Mouse (Mus musculus): ENCODE data around the gene Gje1. TPM values are rescaled to one million over a fixed set of nuclear protein-coding genes. Genes with fewer than 3 reads are reported as not detected.

The Gje1 gene
- polyA plus RNA-seq (2012; rRNA removed) = not detected in 2 replicates

GRCm38 (mm10) chr10:14718114-14718513 is at the start of gene Gje1:
Gene Gje1, minus strand, starts transcription at chr10:14718214.
- no peak for DNase-seq (ENCODE audit: low spot score)

- DNase-seq (ENCODE audit: low spot score) = no peak
Measured at GRCm38 (mm10) chr10:14760618-14761017, 42.6 kb upstream of the Gje1 start.

GRCm38 (mm10) chr10:14759665-14760558 is 41.9 kb upstream of the Gje1 start:
- no peak for DNase-seq (ENCODE audit: low spot score)

GRCm38 (mm10) chr10:14734285-14734684 is 16.3 kb upstream of the Gje1 start:
- DNase-seq (ENCODE audit: low spot score) = no peak

- no peak for DNase-seq (ENCODE audit: low spot score)
Measured at GRCm38 (mm10) chr10:14725671-14726070, 7.7 kb upstream of the Gje1 start.

GRCm38 (mm10) chr10:14705072-14706066 is 12.6 kb downstream of the Gje1 start, which contains the start of the genes Vta1 and Nmbr:
Gene Vta1, minus strand, starts transcription at chr10:14705560.
Gene Nmbr, plus strand, starts transcription at chr10:14705591.
- peak; percentile 96 for DNase-seq (ENCODE audit: low spot score)

- no peak for DNase-seq (ENCODE audit: low spot score)
Measured at GRCm38 (mm10) chr10:14703830-14704420, 14.1 kb downstream of the Gje1 start.

- DNase-seq (ENCODE audit: low spot score) = no peak
Measured at GRCm38 (mm10) chr10:14703239-14703638, 14.8 kb downstream of the Gje1 start.

- DNase-seq (ENCODE audit: low spot score) = no peak
Measured at GRCm38 (mm10) chr10:14690349-14690748, 27.7 kb downstream of the Gje1 start.

- DNase-seq (ENCODE audit: low spot score) = no peak
Measured at GRCm38 (mm10) chr10:14688785-14689442, 29.1 kb downstream of the Gje1 start.

GRCm38 (mm10) chr10:14685663-14686062 is 32.4 kb downstream of the Gje1 start:
- no peak for DNase-seq (ENCODE audit: low spot score)

- DNase-seq (ENCODE audit: low spot score) = no peak
Measured at GRCm38 (mm10) chr10:14666147-14666546, 51.9 kb downstream of the Gje1 start.

Other genes with a start within 250 kb of the Gje1 start
- gene Adgrg6, start 172.6 kb downstream of the Gje1 start, polyA plus RNA-seq (2012; rRNA removed) = 14.3 and 16.2 TPM in 2 replicates
- gene Vta1, start 12.7 kb downstream of the Gje1 start, polyA plus RNA-seq (2012; rRNA removed) = 59.2 and 86.6 TPM in 2 replicates
- 0.28 and 0.32 TPM in 2 replicates for gene Nmbr, start 12.6 kb downstream of the Gje1 start, polyA plus RNA-seq (2012; rRNA removed)

All from urinary bladder, adult 2 months (tissue).